Mouse (Mus musculus): Measurements from ENCODE around the gene Vps33a.
A peak's percentile ranks its signal among the peaks of the same experiment; 100 is the strongest.

Vps33a gene

GRCm38 (mm10) chr5:123572357-123573186 lies at the start of gene Vps33a:
Gene Vps33a (minus strand): TSS chr5:123573038.
- DNase-seq = peak; percentile 100

GRCm38 (mm10) chr5:123622421-123622820 lies 49.6 kb upstream of the Vps33a start:
- no peak for DNase-seq

DNA sequence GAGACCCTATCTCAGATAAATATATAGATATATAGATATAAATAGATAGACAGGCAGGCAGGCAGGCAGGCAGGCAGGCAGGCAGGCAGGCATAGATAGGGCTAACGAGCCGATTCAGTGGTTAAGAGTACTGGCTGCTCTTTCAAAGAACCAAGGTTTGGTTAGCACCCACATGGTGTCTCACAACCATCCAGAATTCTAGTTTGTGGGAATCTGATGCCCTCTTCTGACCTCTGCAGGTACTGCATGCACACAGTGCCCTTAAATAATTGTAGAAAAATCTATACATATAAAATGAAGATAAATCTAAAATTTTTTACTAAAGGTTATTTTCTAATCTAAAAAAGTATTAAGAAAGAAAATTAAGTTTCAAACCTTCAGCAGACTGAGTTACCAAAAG lies 45.7 kb upstream of the Vps33a start:
- peak; percentile 39 for DNase-seq

GRCm38 (mm10) chr5:123614246-123614645 lies 41.4 kb upstream of the Vps33a start:
- DNase-seq = no peak

DNA sequence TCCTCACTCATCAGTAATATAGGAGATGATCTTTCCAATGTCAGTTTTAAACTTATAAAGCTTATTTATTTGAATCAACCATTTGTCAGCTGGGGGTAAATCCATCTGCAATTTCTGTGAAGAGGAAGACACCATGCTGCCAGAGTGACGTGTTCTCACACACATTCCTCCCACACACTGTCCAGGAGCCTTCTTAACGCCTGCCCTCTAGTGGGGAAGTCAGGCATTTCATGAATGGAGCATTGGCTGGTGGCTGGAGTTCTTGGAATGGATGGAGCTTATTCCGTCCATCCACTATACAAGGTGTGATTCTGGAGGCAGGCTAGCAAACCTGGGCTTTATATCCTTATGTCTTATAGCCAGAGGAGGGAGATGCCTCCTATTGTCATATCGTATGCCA lies 37.0 kb upstream of the Vps33a start:
- peak; percentile 89 for DNase-seq

DNA sequence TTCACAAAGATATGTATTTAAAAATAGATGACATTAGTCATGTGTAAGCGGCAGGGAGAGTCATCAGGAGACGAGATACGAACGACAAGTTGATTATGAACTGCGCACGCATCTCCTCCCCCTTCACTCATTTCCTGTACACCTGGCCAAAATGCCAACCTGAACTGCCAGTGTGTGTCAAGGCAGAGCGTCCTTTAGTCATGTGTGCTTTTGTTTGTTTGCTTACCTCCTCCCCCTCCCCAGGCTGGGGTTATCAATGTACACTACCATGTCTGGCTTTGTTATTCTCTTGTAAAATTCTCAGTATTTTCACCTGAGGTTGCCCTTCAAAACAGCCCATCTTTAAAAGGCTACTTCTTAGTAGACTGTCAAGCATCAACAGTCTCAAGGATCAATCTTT lies 36.6 kb upstream of the Vps33a start:
- no peak for DNase-seq

- DNase-seq = peak; percentile 66
Observed at GRCm38 (mm10) chr5:123607211-123607669, 34.4 kb upstream of the Vps33a start.

DNA sequence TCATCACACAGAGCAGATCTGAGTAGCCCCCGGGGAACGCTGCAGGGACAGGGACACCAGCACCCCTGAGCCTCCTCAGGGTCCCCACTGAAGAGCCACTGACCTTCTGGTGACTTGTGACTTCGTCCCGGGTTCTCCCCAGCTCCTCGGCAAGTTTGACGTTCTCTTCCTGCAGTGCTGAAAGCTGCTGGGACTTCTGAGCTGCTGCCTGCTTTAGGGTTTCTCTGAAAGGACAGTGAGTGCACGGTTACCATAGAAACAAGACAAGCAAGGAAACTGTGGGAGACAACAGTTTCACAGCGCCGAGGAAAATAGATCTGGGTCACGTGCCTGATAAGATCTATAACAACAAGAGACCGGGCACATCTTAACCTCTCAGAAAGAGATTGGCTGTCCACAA lies 30.7 kb upstream of the Vps33a start:
- peak; percentile 29 for DNase-seq

GRCm38 (mm10) chr5:123602174-123602573 lies 29.3 kb upstream of the Vps33a start:
- DNase-seq = peak; percentile 25

DNA sequence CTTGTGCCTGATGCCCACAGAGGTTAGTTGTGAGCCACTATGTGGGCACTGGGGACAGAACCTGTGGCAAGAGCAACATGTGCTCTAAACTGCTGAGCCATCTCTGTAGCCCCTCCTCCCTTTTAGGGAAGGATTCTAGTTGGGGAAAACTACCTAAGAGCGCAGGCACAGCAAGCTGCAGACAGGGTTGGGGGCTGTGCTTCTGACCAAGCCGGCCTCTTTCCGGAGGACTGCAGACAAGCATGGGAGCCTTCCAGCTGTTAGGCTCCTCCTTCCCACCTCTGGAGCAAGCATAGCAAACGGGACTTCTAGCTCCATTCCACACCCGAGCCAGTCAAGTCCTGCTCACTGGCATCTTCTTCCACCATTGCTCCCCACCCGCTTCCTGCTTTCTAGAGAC lies 26.5 kb upstream of the Vps33a start:
- peak; percentile 45 for DNase-seq

GRCm38 (mm10) chr5:123593622-123594280 lies 20.9 kb upstream of the Vps33a start:
- DNase-seq = no peak

DNA sequence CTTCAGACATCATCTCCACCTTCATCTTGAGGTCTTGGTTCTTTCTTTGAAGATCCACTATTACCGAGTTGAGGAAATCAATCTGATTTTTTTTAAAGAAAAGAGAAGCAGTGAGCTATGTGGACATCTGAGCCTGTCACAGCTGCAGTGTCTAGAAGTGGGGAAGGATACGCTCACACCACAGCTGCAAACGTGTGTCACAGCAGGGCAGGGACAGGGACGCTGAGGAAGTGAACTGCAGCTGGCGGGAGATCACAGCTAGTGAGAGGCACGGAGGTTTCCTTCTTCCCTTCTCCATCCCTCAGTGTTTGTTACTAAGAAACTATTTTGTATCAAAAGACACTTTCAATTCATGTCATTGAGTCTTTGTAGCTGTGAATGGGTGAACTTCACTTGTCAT lies 7.2 kb upstream of the Vps33a start:
- no peak for DNase-seq

DNA sequence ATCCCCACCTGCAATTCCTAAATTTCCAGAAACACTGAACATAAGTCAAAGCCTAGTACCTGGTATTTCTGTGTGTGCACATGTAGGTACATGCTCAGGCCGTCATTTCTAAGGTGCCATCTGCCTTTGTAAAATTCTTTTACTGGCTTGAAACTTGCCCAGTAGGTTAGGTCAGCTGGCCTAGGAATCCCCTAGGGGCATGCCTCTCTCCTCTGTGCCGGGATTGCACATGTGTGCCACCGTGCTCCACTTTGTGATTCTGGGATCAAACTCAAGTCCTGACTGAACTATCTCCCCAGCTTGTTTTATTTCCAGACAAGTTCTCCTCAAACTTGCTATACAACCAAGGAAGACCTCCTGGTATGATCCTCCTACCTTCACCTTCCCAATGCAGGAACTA lies 3.9 kb upstream of the Vps33a start:
- no peak for DNase-seq

GRCm38 (mm10) chr5:123573362-123573761 lies 524 bp upstream of the Vps33a start:
- DNase-seq = no peak

GRCm38 (mm10) chr5:123561128-123561527 lies 11.7 kb downstream of the Vps33a start:
- no peak for DNase-seq

- DNase-seq = no peak
Observed at GRCm38 (mm10) chr5:123559588-123559987, 13.2 kb downstream of the Vps33a start.

GRCm38 (mm10) chr5:123556451-123556850 lies 16.4 kb downstream of the Vps33a start:
- peak; percentile 72 for DNase-seq

GRCm38 (mm10) chr5:123555693-123556092 lies 17.1 kb downstream of the Vps33a start:
- no peak for DNase-seq

GRCm38 (mm10) chr5:123533801-123534200 lies 39.0 kb downstream of the Vps33a start:
- no peak for DNase-seq

- DNase-seq = no peak
Observed at GRCm38 (mm10) chr5:123530056-123530455, 42.8 kb downstream of the Vps33a start.

GRCm38 (mm10) chr5:123528641-123529040 lies 44.2 kb downstream of the Vps33a start:
- no peak for DNase-seq

DNA sequence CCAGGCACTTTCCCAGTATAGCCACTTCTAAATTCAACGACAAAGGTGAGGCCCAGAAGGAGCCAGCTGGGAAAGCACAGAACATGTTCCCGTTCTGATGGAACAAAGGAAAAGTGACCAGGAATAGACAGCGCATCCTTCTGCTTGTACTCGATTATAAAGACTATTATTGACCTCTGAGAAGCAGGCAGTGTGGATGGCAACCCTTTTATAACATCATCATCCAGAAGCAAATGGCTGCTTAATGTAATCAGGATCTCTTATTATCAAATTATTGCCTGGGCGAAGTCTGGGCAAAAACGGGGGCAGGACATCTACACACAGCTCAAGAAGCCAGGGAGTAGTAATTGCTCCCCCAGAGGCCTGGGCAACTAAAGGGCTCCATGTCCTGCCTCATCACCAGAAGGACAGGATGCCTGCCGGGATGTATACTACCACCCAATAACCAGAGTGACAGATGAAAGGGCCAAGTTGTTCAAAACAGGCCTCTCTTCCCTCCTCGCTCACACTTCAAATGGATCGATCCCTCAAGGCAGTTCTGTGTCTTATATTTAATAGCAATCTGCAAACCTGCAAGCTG lies 46.8 kb downstream of the Vps33a start:
- DNase-seq = no peak

DNA sequence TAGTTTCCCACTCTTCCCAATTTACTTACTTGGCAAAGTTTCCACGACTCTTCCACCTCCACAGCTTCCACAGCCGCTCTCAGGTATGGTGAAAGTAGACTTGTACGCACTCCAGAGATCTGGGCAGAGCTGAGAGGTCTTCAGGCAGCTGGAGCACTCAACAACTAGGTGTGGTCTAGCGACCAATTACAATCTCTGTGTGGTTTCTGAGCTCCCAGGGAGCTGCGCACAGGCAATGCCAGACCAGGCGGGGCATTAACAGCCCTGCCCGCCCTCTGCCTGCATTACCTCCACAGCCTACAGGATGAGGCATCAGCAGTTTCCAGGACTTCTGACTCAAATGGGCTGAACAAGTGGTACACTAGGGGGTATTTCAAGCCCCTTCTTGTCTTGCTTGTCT lies 47.6 kb downstream of the Vps33a start, which contains the start of gene Gm49027:
TSS of gene Gm49027 (minus strand) at position 208 of the 400 bp plus-strand sequence.
- DNase-seq = no peak

- peak; percentile 92 for DNase-seq
Observed at GRCm38 (mm10) chr5:123524393-123524750, 48.5 kb downstream of the Vps33a start.
